Mouse (Mus musculus): ENCODE data around the gene Nus1. TPM values are rescaled to one million over a fixed set of nuclear protein-coding genes. Genes with fewer than 3 reads are reported as not detected.

Nus1 gene
- polyA plus RNA-seq (2016; fragmentation: Nextera tagmentation; extraction: Ambion mirVana): 11.4 TPM in 2 replicates

GRCm38 (mm10) chr10:52417299-52417997 is at the start of gene Nus1:
Gene Nus1 (plus strand): TSS chr10:52417547.
- WGBS: under 1% methylated on average over 63 of the region's 79 CpGs
- Histone ChIP-seq H3K4me1 (replicated peaks) (peaks cover 30% of the 10 kb centered on the region), H3K4me2 (peak within 1 kb of the TSS; percentile 87), H3K27ac (ENCODE audit: poor library complexity, severe bottlenecking) (peak within 1 kb of the TSS; percentile 90), H3K9me3 (replicated peaks) (no peaks in the 10 kb centered on the region), H3K27me3 (replicated peaks) (no peaks in the 10 kb centered on the region), H3K9ac (peak within 1 kb of the TSS; percentile 85), H3K4me3 (peak within 1 kb of the TSS; percentile 82), H3K36me3 (no peaks in the 10 kb centered on the region)
- peak; percentile 99 for ATAC-seq (ENCODE audit: insufficient number of reproducible peaks, low FRiP score)

DNA sequence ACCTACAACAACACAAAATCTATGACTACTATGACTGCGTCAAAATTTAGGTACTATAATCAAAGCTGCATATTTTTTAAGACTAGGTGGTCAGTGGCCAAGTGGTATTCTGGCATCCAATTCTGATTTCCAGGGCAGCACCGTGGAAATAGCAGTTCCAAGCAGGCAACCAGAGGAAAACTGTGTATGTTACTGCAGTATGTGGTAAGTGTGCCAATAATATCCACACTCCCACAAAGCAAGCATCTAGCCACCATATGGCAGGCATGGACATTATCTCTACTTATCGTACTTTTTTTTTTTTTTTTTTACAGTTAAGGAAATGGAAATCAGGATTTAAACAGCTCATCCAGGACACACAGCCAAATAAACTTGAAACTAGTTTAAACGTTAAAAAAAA is 49.0 kb upstream of the Nus1 start:
- no peaks in the 10 kb centered on the region; the same call in 1 of the 2 replicates for H3K36me3 ChIP-seq
- H3K4me3 ChIP-seq: no peak overlapping the region
- H3K4me2 ChIP-seq: no peak overlapping the region
- H3K4me1 ChIP-seq (replicated peaks): no peaks in the 10 kb centered on the region
- no peak overlapping the region for H3K9ac ChIP-seq
- 69% methylated on average over 4 of the region's 4 CpGs for WGBS
- H3K9me3 ChIP-seq (replicated peaks): no peaks in the 10 kb centered on the region
- ATAC-seq (ENCODE audit: insufficient number of reproducible peaks, low FRiP score): no peak
- H3K27ac ChIP-seq (ENCODE audit: poor library complexity, severe bottlenecking): no peak overlapping the region
- no peaks in the 10 kb centered on the region for H3K27me3 ChIP-seq (replicated peaks)

DNA sequence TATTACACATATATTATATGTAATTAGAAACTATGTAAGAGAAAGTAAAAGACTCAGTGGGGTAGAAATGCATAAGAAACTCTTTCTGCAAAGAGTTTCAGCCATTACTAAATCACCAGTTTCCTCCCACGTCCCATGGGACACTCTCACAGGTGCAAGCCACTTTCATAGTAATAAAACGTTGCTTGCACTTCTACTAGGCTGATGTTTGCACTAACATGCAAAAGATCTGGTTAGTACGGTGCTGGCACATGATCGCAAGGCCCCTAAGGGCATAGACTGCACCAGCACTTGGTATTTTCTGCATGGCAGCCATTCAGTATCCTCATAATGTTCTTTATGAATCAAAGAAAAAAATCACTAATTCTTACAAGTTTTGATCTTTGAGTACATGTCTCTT is 43.5 kb upstream of the Nus1 start:
- H3K9ac ChIP-seq: no peak overlapping the region
- H3K9me3 ChIP-seq (replicated peaks): no peaks in the 10 kb centered on the region

DNA sequence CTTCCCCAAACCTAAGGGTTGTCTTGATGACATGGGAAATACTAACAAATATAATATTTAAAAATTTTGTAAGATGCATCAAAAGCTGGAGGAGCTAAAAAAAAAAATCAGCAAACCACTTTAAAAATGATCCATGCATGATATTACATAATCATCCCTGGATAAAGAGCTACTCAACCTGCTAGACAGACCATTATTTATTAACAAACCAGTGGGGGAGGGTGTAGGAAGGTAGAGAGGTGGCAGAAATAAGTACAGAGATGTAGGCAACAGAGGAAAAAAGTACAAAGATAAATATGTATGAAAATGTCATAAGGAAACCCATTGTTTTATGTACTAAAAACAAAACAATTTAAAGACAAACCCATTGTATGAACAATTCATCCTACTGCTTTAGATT is 42.7 kb upstream of the Nus1 start:
- H3K4me3 ChIP-seq: no peak overlapping the region
- no peak overlapping the region for H3K4me2 ChIP-seq
- H3K9me3 ChIP-seq (replicated peaks): no peaks in the 10 kb centered on the region
- no peak overlapping the region for H3K27ac ChIP-seq (ENCODE audit: poor library complexity, severe bottlenecking)
- no peaks in the 10 kb centered on the region for H3K27me3 ChIP-seq (replicated peaks)
- H3K4me1 ChIP-seq (replicated peaks): no peaks in the 10 kb centered on the region
- no peak overlapping the region for H3K9ac ChIP-seq
- no peak for ATAC-seq (ENCODE audit: insufficient number of reproducible peaks, low FRiP score)
- no peaks in the 10 kb centered on the region; the same call in 1 of the 2 replicates for H3K36me3 ChIP-seq

More for the DNA sequence above, 43.5 kb upstream of the Nus1 start:
- Histone ChIP-seq H3K4me2 (no peak overlapping the region), H3K27me3 (replicated peaks) (no peaks in the 10 kb centered on the region), H3K4me3 (no peak overlapping the region), H3K27ac (ENCODE audit: poor library complexity, severe bottlenecking) (no peak overlapping the region), H3K4me1 (replicated peaks) (no peaks in the 10 kb centered on the region), H3K36me3 (no peaks in the 10 kb centered on the region; the same call in 1 of the 2 replicates)
- no peak for ATAC-seq (ENCODE audit: insufficient number of reproducible peaks, low FRiP score)
- 82% methylated on average over 4 of the region's 4 CpGs for WGBS

- Histone ChIP-seq H3K36me3 (no peaks in the 10 kb centered on the region; the same call in 1 of the 2 replicates), H3K27me3 (replicated peaks) (no peaks in the 10 kb centered on the region), H3K4me2 (no peak overlapping the region), H3K4me3 (no peak overlapping the region), H3K9me3 (replicated peaks) (no peaks in the 10 kb centered on the region), H3K9ac (no peak overlapping the region), H3K27ac (ENCODE audit: poor library complexity, severe bottlenecking) (no peak overlapping the region), H3K4me1 (replicated peaks) (peaks cover 3% of the 10 kb centered on the region; the same call in 1 of the 2 replicates)
- ATAC-seq (ENCODE audit: insufficient number of reproducible peaks, low FRiP score): no peak
- WGBS: 79% methylated on average over 2 of the region's 2 CpGs
These were observed 40.9 kb upstream of the Nus1 start for GRCm38 (mm10) chr10:52376422-52376821.

- no peak overlapping the region for H3K4me3 ChIP-seq
- H3K9ac ChIP-seq: no peak overlapping the region
- peaks cover 3% of the 10 kb centered on the region; the same call in 1 of the 2 replicates for H3K4me1 ChIP-seq (replicated peaks)
- no peak overlapping the region for H3K27ac ChIP-seq (ENCODE audit: poor library complexity, severe bottlenecking)
- no peak overlapping the region for H3K4me2 ChIP-seq
- 94% methylated on average over 2 of the region's 2 CpGs for WGBS
- no peaks in the 10 kb centered on the region for H3K9me3 ChIP-seq (replicated peaks)
- H3K36me3 ChIP-seq: no peaks in the 10 kb centered on the region
- H3K27me3 ChIP-seq (replicated peaks): no peaks in the 10 kb centered on the region
- ATAC-seq (ENCODE audit: insufficient number of reproducible peaks, low FRiP score): no peak
These were observed 39.5 kb upstream of the Nus1 start for GRCm38 (mm10) chr10:52377813-52378212.

GRCm38 (mm10) chr10:52381321-52381801 is 36.0 kb upstream of the Nus1 start:
- Histone ChIP-seq H3K27ac (ENCODE audit: poor library complexity, severe bottlenecking) (peak overlapping the region; percentile 91), H3K9me3 (replicated peaks) (no peaks in the 10 kb centered on the region), H3K27me3 (replicated peaks) (no peaks in the 10 kb centered on the region), H3K36me3 (no peaks in the 10 kb centered on the region), H3K4me3 (peak overlapping the region; percentile 99), H3K4me1 (replicated peaks) (peaks cover 3% of the 10 kb centered on the region; the same call in 1 of the 2 replicates), H3K9ac (peak overlapping the region; percentile 92), H3K4me2 (peak overlapping the region; percentile 94)
- ATAC-seq (ENCODE audit: insufficient number of reproducible peaks, low FRiP score): peak; percentile 58
- WGBS: under 1% methylated on average over 19 of the region's 19 CpGs

DNA sequence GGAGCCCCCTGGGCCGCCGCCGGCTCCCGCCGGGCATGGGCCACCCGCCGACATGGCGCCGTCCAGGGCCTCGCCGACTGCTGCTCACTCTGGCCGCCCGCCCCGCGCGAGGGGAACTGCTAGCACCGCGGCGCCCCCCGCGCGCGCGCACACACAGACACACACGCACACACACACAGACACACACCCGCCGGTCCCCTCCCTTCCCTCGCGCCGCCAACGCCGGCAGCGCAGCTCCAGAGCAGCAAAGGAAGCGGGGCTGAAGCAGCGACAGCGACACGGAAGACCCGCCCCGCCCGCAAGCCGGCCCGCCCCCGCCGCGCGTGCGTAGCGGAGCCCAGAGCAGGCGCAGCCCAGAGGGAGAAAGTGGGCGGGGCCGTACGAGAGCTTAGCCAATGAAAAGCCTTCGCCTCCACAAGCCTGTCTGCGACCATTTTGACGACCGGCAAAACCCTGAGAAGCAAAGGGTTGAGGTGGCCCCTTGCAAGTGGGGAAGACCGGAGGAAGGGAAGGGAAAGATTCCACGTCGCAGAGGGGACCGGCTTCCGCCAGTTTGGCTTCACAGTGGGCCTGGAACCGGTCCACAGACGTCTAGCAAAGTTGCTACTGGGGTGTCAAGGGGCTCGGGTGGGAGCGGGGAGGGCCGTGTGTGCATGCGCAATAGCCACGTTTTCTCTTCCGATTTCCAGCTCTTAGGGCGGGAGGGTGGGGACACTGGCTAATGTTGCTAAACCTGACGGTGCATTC is 35.3 kb upstream of the Nus1 start, which contains the start of gene Gopc:
Gopc (minus strand) TSS at position 280 of the 747 bp plus-strand sequence.
- under 1% methylated on average over 67 of the region's 71 CpGs for WGBS
- H3K4me3 ChIP-seq: peak within 1 kb of the TSS; percentile 99
- H3K9me3 ChIP-seq (replicated peaks): no peaks in the 10 kb centered on the region
- H3K4me1 ChIP-seq (replicated peaks): peaks cover 3% of the 10 kb centered on the region; the same call in 1 of the 2 replicates
- peak within 1 kb of the TSS; percentile 92 for H3K9ac ChIP-seq
- H3K4me2 ChIP-seq: peak within 1 kb of the TSS; percentile 94
- peak within 1 kb of the TSS; percentile 91 for H3K27ac ChIP-seq (ENCODE audit: poor library complexity, severe bottlenecking)
- no peaks in the 10 kb centered on the region for H3K36me3 ChIP-seq
- no peaks in the 10 kb centered on the region for H3K27me3 ChIP-seq (replicated peaks)
- ATAC-seq (ENCODE audit: insufficient number of reproducible peaks, low FRiP score): peak; percentile 98

GRCm38 (mm10) chr10:52383022-52383421 is 34.3 kb upstream of the Nus1 start:
- ATAC-seq (ENCODE audit: insufficient number of reproducible peaks, low FRiP score): no peak
- Histone ChIP-seq H3K4me2 (peak overlapping the region; percentile 94), H3K36me3 (no peaks in the 10 kb centered on the region), H3K4me3 (peak overlapping the region; percentile 99), H3K9ac (0 out of 2 replicates have a peak overlapping the region, but pooled peaks have one; percentile 3), H3K9me3 (replicated peaks) (no peaks in the 10 kb centered on the region), H3K27ac (ENCODE audit: poor library complexity, severe bottlenecking) (no peak overlapping the region), H3K4me1 (replicated peaks) (peaks cover 3% of the 10 kb centered on the region; the same call in 1 of the 2 replicates), H3K27me3 (replicated peaks) (no peaks in the 10 kb centered on the region)
- WGBS: 77% methylated on average over 6 of the region's 6 CpGs

DNA sequence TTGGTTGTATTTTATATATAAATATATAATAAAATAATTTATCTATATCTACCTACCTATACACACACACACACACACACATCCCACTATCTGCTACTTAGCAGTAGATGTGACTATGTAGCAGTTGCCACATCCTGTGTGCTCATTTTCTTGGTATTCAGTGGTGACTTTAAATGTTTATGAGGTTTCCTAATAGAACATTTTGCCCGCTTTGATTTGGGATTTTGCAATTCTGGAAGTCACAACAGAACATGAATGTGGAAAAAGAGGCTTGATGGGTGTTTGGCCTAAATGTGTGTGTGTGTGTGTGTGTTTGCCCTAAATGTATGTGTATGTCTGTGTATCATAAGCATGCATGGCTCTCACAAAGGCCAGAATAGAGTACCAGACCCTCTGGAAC is 33.8 kb upstream of the Nus1 start:
- Histone ChIP-seq H3K4me2 (no peak overlapping the region), H3K9me3 (replicated peaks) (no peaks in the 10 kb centered on the region), H3K36me3 (no peaks in the 10 kb centered on the region), H3K27me3 (replicated peaks) (no peaks in the 10 kb centered on the region), H3K27ac (ENCODE audit: poor library complexity, severe bottlenecking) (no peak overlapping the region), H3K9ac (no peak overlapping the region), H3K4me3 (no peak overlapping the region), H3K4me1 (replicated peaks) (peaks cover 3% of the 10 kb centered on the region; the same call in 1 of the 2 replicates)
- no peak for ATAC-seq (ENCODE audit: insufficient number of reproducible peaks, low FRiP score)
- 91% methylated on average over 1 of the region's 1 CpGs for WGBS
